Mouse (Mus musculus) stomach, embryonic 14.5 days (tissue): ENCODE measurements around the gene Gtf2i. TPM values are rescaled to one million over a fixed set of nuclear protein-coding genes. Genes with fewer than 3 reads are reported as not detected.

Experiments used
- ATAC-seq: fragments of 200-750 bp; cut with Nextera tagmentation; 2 replicates; pipeline ENCODE4 v1.8.0; 2017; ENCODE audit warnings: low read depth, moderate TSS enrichment; ENCODE audit not compliant: insufficient number of reproducible peaks, insufficient read depth, low FRiP score
- H3K27ac ChIP-seq: fragments of 300-500 bp; sonication (generic); 2 replicates; pipeline ENCODE4 v1.5.1; 2014; ENCODE audit warnings: mild to moderate bottlenecking, low read length, moderate library complexity, mixed read lengths
- H3K27me3 ChIP-seq: fragments of 300-500 bp; sonication (generic); 2 replicates; pipeline ENCODE4 v1.6.1; 2014; ENCODE audit warnings: low read length, control low read depth, mixed read lengths; ENCODE audit not compliant: control insufficient read depth, insufficient read depth
- H3K36me3 ChIP-seq: fragments of 300-500 bp; sonication (generic); 2 replicates; pipeline ENCODE4 v1.6.1; 2014; ENCODE audit warnings: mild to moderate bottlenecking, control low read depth, low read length, moderate library complexity, mixed read lengths; ENCODE audit not compliant: control insufficient read depth, insufficient read depth
- H3K4me1 ChIP-seq: fragments of 300-500 bp; sonication (generic); 2 replicates; pipeline ENCODE4 v1.6.1; 2014; ENCODE audit warnings: low read length, control low read depth, mixed read lengths; ENCODE audit not compliant: control insufficient read depth, insufficient read depth
- H3K4me2 ChIP-seq: fragments of 300-500 bp; sonication (generic); replicated peaks from 2 replicates; pipeline ENCODE4 v1.6.1; 2014; ENCODE audit warnings: low read depth, low read length, control low read depth
- H3K4me3 ChIP-seq: fragments of 300-500 bp; sonication (generic); 2 replicates; pipeline ENCODE4 v1.5.1; 2014; ENCODE audit warnings: low read depth, low read length, control low read depth
- H3K9ac ChIP-seq: fragments of 300-500 bp; sonication (generic); replicated peaks from 2 replicates; pipeline ENCODE4 v1.6.1; 2014; ENCODE audit warnings: low read depth, mild to moderate bottlenecking, control low read depth, low read length, moderate library complexity, mixed read lengths
- H3K9me3 ChIP-seq: fragments of 300-500 bp; sonication (generic); 2 replicates; pipeline ENCODE4 v1.6.1; 2016; ENCODE audit warnings: low read depth, low read length, control low read depth; ENCODE audit not compliant: control insufficient read depth
- WGBS: fragments of 180-500 bp; shearing (Covaris S2); extraction: QIAGEN DNeasy Blood & Tissue Kit; methylation state at CpG from one replicate; pipeline ENCODE4 v1.1.7; 2014; 5-methylcytosine and 5-hydroxymethylcytosine counted together
- polyA plus RNA-seq: library from polyadenylated mRNA; unstranded; fragments of >200 nt; fragmentation: Nextera tagmentation; extraction: Ambion mirVana; gene quantifications from 2 replicates; pipeline ENCODE4 v1.2.1, GENCODE M21; 2014

Gene Gtf2i
- polyA plus RNA-seq, 1 experiment from 2014 or later: 184 TPM

- no peak overlapping the region for H3K9ac ChIP-seq
- no peak overlapping the region for H3K4me3 ChIP-seq
- peaks cover 48% of the 10 kb centered on the region for H3K36me3 ChIP-seq
- no peak for ATAC-seq
- H3K4me1 ChIP-seq: peaks cover 9% of the 10 kb centered on the region; the same call in 1 of the 2 replicates
- no peaks in the 10 kb centered on the region for H3K9me3 ChIP-seq
- no peaks in the 10 kb centered on the region for H3K27me3 ChIP-seq
- H3K27ac ChIP-seq: 0 out of 2 replicates have a peak overlapping the region, but pooled peaks have one; percentile 11
- 80% methylated on average over 6 of the region's 6 CpGs for WGBS
- H3K4me2 ChIP-seq: no peak overlapping the region
Observed at GRCm38 (mm10) chr5:134304639-134305038, 9.9 kb downstream of the Gtf2i start.

GRCm38 (mm10) chr5:134295277-134296050 is 19.1 kb downstream of the Gtf2i start:
- 94% methylated on average over 16 of the region's 16 CpGs for WGBS
- H3K4me1 ChIP-seq: no peaks in the 10 kb centered on the region
- no peak for ATAC-seq
- no peaks in the 10 kb centered on the region for H3K9me3 ChIP-seq
- H3K27me3 ChIP-seq: no peaks in the 10 kb centered on the region
- H3K27ac ChIP-seq: no peak overlapping the region
- H3K4me3 ChIP-seq: no peak overlapping the region
- H3K9ac ChIP-seq: no peak overlapping the region
- no peak overlapping the region for H3K4me2 ChIP-seq
- peaks cover 42% of the 10 kb centered on the region for H3K36me3 ChIP-seq

GRCm38 (mm10) chr5:134294606-134295005 is 20.0 kb downstream of the Gtf2i start:
- H3K9me3 ChIP-seq: no peaks in the 10 kb centered on the region
- no peak overlapping the region for H3K9ac ChIP-seq
- H3K4me1 ChIP-seq: no peaks in the 10 kb centered on the region
- H3K4me2 ChIP-seq: no peak overlapping the region
- H3K27ac ChIP-seq: no peak overlapping the region
- no peak overlapping the region for H3K4me3 ChIP-seq
- H3K27me3 ChIP-seq: no peaks in the 10 kb centered on the region
- 93% methylated on average over 7 of the region's 7 CpGs for WGBS
- ATAC-seq: no peak
- peaks cover 51% of the 10 kb centered on the region for H3K36me3 ChIP-seq

GRCm38 (mm10) chr5:134291096-134291495 is 23.5 kb downstream of the Gtf2i start:
- H3K27me3 ChIP-seq: no peaks in the 10 kb centered on the region
- ATAC-seq: no peak
- H3K9me3 ChIP-seq: no peaks in the 10 kb centered on the region
- no peak overlapping the region for H3K4me3 ChIP-seq
- H3K4me2 ChIP-seq: no peak overlapping the region
- no peak overlapping the region for H3K9ac ChIP-seq
- H3K27ac ChIP-seq: no peak overlapping the region
- peaks cover 84% of the 10 kb centered on the region for H3K36me3 ChIP-seq
- WGBS: 94% methylated on average over 6 of the region's 6 CpGs
- H3K4me1 ChIP-seq: no peaks in the 10 kb centered on the region

GRCm38 (mm10) chr5:134289935-134290560 is 24.5 kb downstream of the Gtf2i start:
- Histone ChIP-seq H3K9ac (no peak overlapping the region), H3K4me2 (no peak overlapping the region), H3K27me3 (no peaks in the 10 kb centered on the region), H3K9me3 (no peaks in the 10 kb centered on the region), H3K4me1 (no peaks in the 10 kb centered on the region), H3K36me3 (peaks cover 88% of the 10 kb centered on the region), H3K27ac (no peak overlapping the region), H3K4me3 (no peak overlapping the region)
- 91% methylated on average over 12 of the region's 12 CpGs for WGBS
- ATAC-seq: no peak

- H3K27me3 ChIP-seq: no peaks in the 10 kb centered on the region
- 86% methylated on average over 3 of the region's 3 CpGs for WGBS
- H3K36me3 ChIP-seq: peaks cover 94% of the 10 kb centered on the region
- no peak overlapping the region for H3K4me3 ChIP-seq
- H3K9me3 ChIP-seq: no peaks in the 10 kb centered on the region
- H3K27ac ChIP-seq: no peak overlapping the region
- no peak overlapping the region for H3K4me2 ChIP-seq
- no peak for ATAC-seq
- no peak overlapping the region for H3K9ac ChIP-seq
- H3K4me1 ChIP-seq: no peaks in the 10 kb centered on the region
Observed at GRCm38 (mm10) chr5:134288071-134288470, 26.5 kb downstream of the Gtf2i start.

- Histone ChIP-seq H3K4me2 (no peak overlapping the region), H3K27me3 (no peaks in the 10 kb centered on the region), H3K9ac (no peak overlapping the region), H3K27ac (no peak overlapping the region), H3K4me3 (no peak overlapping the region), H3K4me1 (no peaks in the 10 kb centered on the region), H3K36me3 (peaks cover 88% of the 10 kb centered on the region), H3K9me3 (no peaks in the 10 kb centered on the region)
- WGBS: 93% methylated on average over 12 of the region's 12 CpGs
- ATAC-seq: no peak
Observed at GRCm38 (mm10) chr5:134284921-134285320, 29.6 kb downstream of the Gtf2i start.

- ATAC-seq: no peak
- peaks cover 88% of the 10 kb centered on the region for H3K36me3 ChIP-seq
- H3K4me3 ChIP-seq: no peak overlapping the region
- no peaks in the 10 kb centered on the region for H3K4me1 ChIP-seq
- no peak overlapping the region for H3K4me2 ChIP-seq
- H3K27me3 ChIP-seq: no peaks in the 10 kb centered on the region
- no peak overlapping the region for H3K9ac ChIP-seq
- H3K9me3 ChIP-seq: no peaks in the 10 kb centered on the region
- 90% methylated on average over 9 of the region's 9 CpGs for WGBS
- H3K27ac ChIP-seq: no peak overlapping the region
Observed at GRCm38 (mm10) chr5:134282603-134283002, 32.0 kb downstream of the Gtf2i start.
